Mouse (Mus musculus): ENCODE data around the gene Arhgap45. TPM values are rescaled to one million over a fixed set of nuclear protein-coding genes. Genes with fewer than 3 reads are reported as not detected.
"Not testable (repeated sequence)": the region's sequence is repeated elsewhere in the genome, so short reads cannot be mapped to it uniquely, and the experiment has no call there.

Gene Arhgap45
- polyA plus RNA-seq, 1 experiment from 2014 or later, result 17.3 TPM

GRCm38 (mm10) chr10:80030736-80031135, 14.3 kb downstream of the Arhgap45 start:
- peaks cover 33% of the 10 kb centered on the region for H3K4me1 ChIP-seq (ENCODE audit: control insufficient read depth, low read depth, low read length)
- 77% methylated on average over 17 of the region's 17 CpGs for WGBS (ENCODE audit: insufficient replicate concordance)
- ATAC-seq (ENCODE audit: low read depth), result no peak
- no peaks in the 10 kb centered on the region for H3K27me3 ChIP-seq (ENCODE audit: control insufficient read depth, insufficient read depth, low read depth, low read length)
- no peak overlapping the region for H3K4me3 ChIP-seq (ENCODE audit: low read depth, low read length)
- H3K9ac ChIP-seq (ENCODE audit: low read depth, low read length), result no peak overlapping the region
- peaks cover 14% of the 10 kb centered on the region for H3K36me3 ChIP-seq (ENCODE audit: control insufficient read depth, insufficient read depth)
- no peaks in the 10 kb centered on the region for H3K9me3 ChIP-seq (replicated peaks; ENCODE audit: control insufficient read depth, low read length)
- H3K4me2 ChIP-seq (ENCODE audit: low read depth, low read length), result no peak overlapping the region
- no peak overlapping the region for H3K27ac ChIP-seq (ENCODE audit: low read length)

GRCm38 (mm10) chr10:80032799-80033480, 16.5 kb downstream of the Arhgap45 start:
- Histone ChIP-seq H3K4me1 (ENCODE audit: control insufficient read depth, low read depth, low read length) (peaks cover 26% of the 10 kb centered on the region), H3K9ac (ENCODE audit: low read depth, low read length) (no peak overlapping the region), H3K4me3 (ENCODE audit: low read depth, low read length) (no peak overlapping the region), H3K36me3 (ENCODE audit: control insufficient read depth, insufficient read depth) (peaks cover 22% of the 10 kb centered on the region), H3K27ac (ENCODE audit: low read length) (peak overlapping the region; percentile 65), H3K4me2 (ENCODE audit: low read depth, low read length) (no peak overlapping the region), H3K9me3 (replicated peaks; ENCODE audit: control insufficient read depth, low read length) (no peaks in the 10 kb centered on the region), H3K27me3 (ENCODE audit: control insufficient read depth, insufficient read depth, low read depth, low read length) (no peaks in the 10 kb centered on the region)
- ATAC-seq (ENCODE audit: low read depth), result peak; percentile 56
- WGBS (ENCODE audit: insufficient replicate concordance), result 13% methylated on average over 5 of the region's 5 CpGs

GRCm38 (mm10) chr10:80033511-80034391, 17.3 kb downstream of the Arhgap45 start:
- H3K36me3 ChIP-seq (ENCODE audit: control insufficient read depth, insufficient read depth), result peaks cover 26% of the 10 kb centered on the region
- H3K27ac ChIP-seq (ENCODE audit: low read length), result peak overlapping the region; percentile 65
- WGBS (ENCODE audit: insufficient replicate concordance), result 16% methylated on average over 9 of the region's 9 CpGs
- peaks cover 28% of the 10 kb centered on the region for H3K4me1 ChIP-seq (ENCODE audit: control insufficient read depth, low read depth, low read length)
- H3K9ac ChIP-seq (ENCODE audit: low read depth, low read length), result no peak overlapping the region
- no peaks in the 10 kb centered on the region for H3K9me3 ChIP-seq (replicated peaks; ENCODE audit: control insufficient read depth, low read length)
- no peak overlapping the region for H3K4me3 ChIP-seq (ENCODE audit: low read depth, low read length)
- ATAC-seq (ENCODE audit: low read depth), result peak; percentile 25; the same call in 1 of the 2 replicates
- H3K4me2 ChIP-seq (ENCODE audit: low read depth, low read length), result no peak overlapping the region
- H3K27me3 ChIP-seq (ENCODE audit: control insufficient read depth, insufficient read depth, low read depth, low read length), result no peaks in the 10 kb centered on the region

- H3K9ac ChIP-seq (ENCODE audit: low read depth, low read length), result no peak overlapping the region
- peaks cover 26% of the 10 kb centered on the region for H3K36me3 ChIP-seq (ENCODE audit: control insufficient read depth, insufficient read depth)
- no peaks in the 10 kb centered on the region for H3K9me3 ChIP-seq (replicated peaks; ENCODE audit: control insufficient read depth, low read length)
- H3K27ac ChIP-seq (ENCODE audit: low read length), result no peak overlapping the region
- H3K4me2 ChIP-seq (ENCODE audit: low read depth, low read length), result no peak overlapping the region
- H3K4me1 ChIP-seq (ENCODE audit: control insufficient read depth, low read depth, low read length), result peaks cover 37% of the 10 kb centered on the region
- H3K4me3 ChIP-seq (ENCODE audit: low read depth, low read length), result no peak overlapping the region
- no peaks in the 10 kb centered on the region for H3K27me3 ChIP-seq (ENCODE audit: control insufficient read depth, insufficient read depth, low read depth, low read length)
- ATAC-seq (ENCODE audit: low read depth), result no peak
- WGBS (ENCODE audit: insufficient replicate concordance), result 85% methylated on average over 8 of the region's 8 CpGs
These were observed 18.7 kb downstream of the Arhgap45 start for GRCm38 (mm10) chr10:80035148-80035547.

- H3K9me3 ChIP-seq (replicated peaks; ENCODE audit: control insufficient read depth, low read length), result no peaks in the 10 kb centered on the region
- no peak overlapping the region for H3K9ac ChIP-seq (ENCODE audit: low read depth, low read length)
- no peak overlapping the region for H3K4me2 ChIP-seq (ENCODE audit: low read depth, low read length)
- no peak for ATAC-seq (ENCODE audit: low read depth)
- H3K36me3 ChIP-seq (ENCODE audit: control insufficient read depth, insufficient read depth), result peaks cover 26% of the 10 kb centered on the region
- peaks cover 37% of the 10 kb centered on the region for H3K4me1 ChIP-seq (ENCODE audit: control insufficient read depth, low read depth, low read length)
- no peak overlapping the region for H3K27ac ChIP-seq (ENCODE audit: low read length)
- WGBS (ENCODE audit: insufficient replicate concordance), result 82% methylated on average over 5 of the region's 5 CpGs
- no peak overlapping the region for H3K4me3 ChIP-seq (ENCODE audit: low read depth, low read length)
- H3K27me3 ChIP-seq (ENCODE audit: control insufficient read depth, insufficient read depth, low read depth, low read length), result no peaks in the 10 kb centered on the region
These were observed 19.2 kb downstream of the Arhgap45 start for GRCm38 (mm10) chr10:80035686-80036085.

GRCm38 (mm10) chr10:80036832-80037231, 20.4 kb downstream of the Arhgap45 start:
- WGBS (ENCODE audit: insufficient replicate concordance), result 79% methylated on average over 13 of the region's 13 CpGs
- H3K4me3 ChIP-seq (ENCODE audit: low read depth, low read length), result no peak overlapping the region
- no peak for ATAC-seq (ENCODE audit: low read depth)

GRCm38 (mm10) chr10:80039559-80039979, 23.1 kb downstream of the Arhgap45 start, which contains the start of gene Polr2e:
TSS of gene Polr2e (minus strand) at chr10:80039795.
- WGBS (ENCODE audit: insufficient replicate concordance), result under 1% methylated on average over 40 of the region's 40 CpGs
- H3K4me2 ChIP-seq (ENCODE audit: low read depth, low read length), result peak within 1 kb of the TSS; percentile 90

More at GRCm38 (mm10) chr10:80036832-80037231, 20.4 kb downstream of the Arhgap45 start:
- Histone ChIP-seq H3K9ac (ENCODE audit: low read depth, low read length) (no peak overlapping the region), H3K4me1 (ENCODE audit: control insufficient read depth, low read depth, low read length) (peaks cover 37% of the 10 kb centered on the region), H3K36me3 (ENCODE audit: control insufficient read depth, insufficient read depth) (peaks cover 26% of the 10 kb centered on the region), H3K27ac (ENCODE audit: low read length) (no peak overlapping the region), H3K4me2 (ENCODE audit: low read depth, low read length) (no peak overlapping the region), H3K27me3 (ENCODE audit: control insufficient read depth, insufficient read depth, low read depth, low read length) (no peaks in the 10 kb centered on the region), H3K9me3 (replicated peaks; ENCODE audit: control insufficient read depth, low read length) (no peaks in the 10 kb centered on the region)

GRCm38 (mm10) chr10:80041409-80042060, 25.1 kb downstream of the Arhgap45 start:
- H3K9me3 ChIP-seq (replicated peaks; ENCODE audit: control insufficient read depth, low read length); H3K27me3 ChIP-seq (ENCODE audit: control insufficient read depth, insufficient read depth, low read depth, low read length); H3K27ac ChIP-seq (ENCODE audit: low read length); H3K4me2 ChIP-seq (ENCODE audit: low read depth, low read length); H3K9ac ChIP-seq (ENCODE audit: low read depth, low read length); ATAC-seq (ENCODE audit: low read depth); H3K4me3 ChIP-seq (ENCODE audit: low read depth, low read length): not testable (repeated sequence)
- Histone ChIP-seq H3K36me3 (ENCODE audit: control insufficient read depth, insufficient read depth) (peaks cover 12% of the 10 kb centered on the region), H3K4me1 (ENCODE audit: control insufficient read depth, low read depth, low read length) (peaks cover 20% of the 10 kb centered on the region)
- WGBS (ENCODE audit: insufficient replicate concordance), result 70% methylated on average over 8 of the region's 8 CpGs

More at GRCm38 (mm10) chr10:80039559-80039979, 23.1 kb downstream of the Arhgap45 start, which contains the start of gene Polr2e:
- peak; percentile 98 for ATAC-seq (ENCODE audit: low read depth)
- peak within 1 kb of the TSS; percentile 84 for H3K9ac ChIP-seq (ENCODE audit: low read depth, low read length)
- H3K9me3 ChIP-seq (replicated peaks; ENCODE audit: control insufficient read depth, low read length), result no peaks in the 10 kb centered on the region
- no peaks in the 10 kb centered on the region for H3K27me3 ChIP-seq (ENCODE audit: control insufficient read depth, insufficient read depth, low read depth, low read length)
- H3K4me1 ChIP-seq (ENCODE audit: control insufficient read depth, low read depth, low read length), result peaks cover 18% of the 10 kb centered on the region
- H3K27ac ChIP-seq (ENCODE audit: low read length), result peak within 1 kb of the TSS; percentile 65
- H3K4me3 ChIP-seq (ENCODE audit: low read depth, low read length), result peak within 1 kb of the TSS; percentile 87
- peaks cover 26% of the 10 kb centered on the region for H3K36me3 ChIP-seq (ENCODE audit: control insufficient read depth, insufficient read depth)
